Mouse (Mus musculus) left cerebral cortex, adult 8-10 months (tissue): Measurements from ENCODE around the gene Tnn. TPM values are rescaled to one million over a fixed set of nuclear protein-coding genes. Genes with fewer than 3 reads are reported as not detected.

Experiments
- DNase-seq, 2 experiments: peaks; one replicate each; pipeline ENCODE4 v3.0.0; 2022; ENCODE audit warnings: low spot score in 2 of 2
- total RNA-seq, 4 experiments: library from RNA; stranded (reverse); gene quantifications; 2 replicates each; pipeline ENCODE4 v1.2.4; 2022

The Tnn gene
- total RNA-seq, 4 experiments from 2014 or later: 0.15 to 0.28 (median 0.17) TPM

- DNase-seq: no peak
Observed at GRCm38 (mm10) chr1:160044237-160045021, 109.0 kb downstream of the Tnn start, which contains the start of gene 4930523C07Rik. TSS of gene 4930523C07Rik (plus strand) at chr1:160044382.

- no peak for DNase-seq
Observed at GRCm38 (mm10) chr1:160043271-160043975, 110.0 kb downstream of the Tnn start.

GRCm38 (mm10) chr1:160042351-160042750, 111.0 kb downstream of the Tnn start:
- DNase-seq: no peak

GRCm38 (mm10) chr1:160041264-160041775, 112.1 kb downstream of the Tnn start:
- no peak for DNase-seq

GRCm38 (mm10) chr1:160039951-160040645, 113.3 kb downstream of the Tnn start:
- DNase-seq: no peak

- DNase-seq: peak in 1 of 2 experiments; percentile 51
Observed at GRCm38 (mm10) chr1:160036996-160037521, 116.3 kb downstream of the Tnn start.

- DNase-seq: no peak
Observed at GRCm38 (mm10) chr1:160035561-160035960, 117.8 kb downstream of the Tnn start.

Other genes starting within 250 kb of the Tnn start
- 1 to 10 TPM; 1.3 to 3.2 (median 2.1) TPM for gene 4930523C07Rik, start 109.2 kb downstream of the Tnn start, total RNA-seq
- 10 to 100 TPM; 61.1 to 68.7 (median 63.9) TPM for gene Mrps14, start 41.6 kb upstream of the Tnn start, total RNA-seq
- gene Cacybp, start 59.3 kb upstream of the Tnn start, total RNA-seq: 10 to 100 TPM; 80.7 to 91.3 (median 83.0) TPM